Mouse (Mus musculus) embryonic facial prominence, embryonic 11.5 days (tissue): ENCODE data around the gene Kcnt2. TPM values are rescaled to one million over a fixed set of nuclear protein-coding genes. Genes with fewer than 3 reads are reported as not detected.

Experiments used
- ATAC-seq: fragments of 200-750 bp; cut with Nextera tagmentation; replicated peaks from 2 replicates; pipeline ENCODE4 v1.8.0; 2017; ENCODE audit warnings: low read depth; ENCODE audit not compliant: insufficient number of reproducible peaks, low FRiP score, low TSS enrichment
- DNase-seq: peaks from one replicate; pipeline ENCODE4 v3.0.0-alpha.2; 2015; ENCODE audit warnings: low spot score
- H3K27ac ChIP-seq: fragments of 300-500 bp; sonication (generic); replicated peaks from 2 replicates; pipeline ENCODE4 v1.5.1; 2014; ENCODE audit warnings: mild to moderate bottlenecking, low read depth, low read length, control low read depth
- H3K27me3 ChIP-seq: fragments of 300-500 bp; sonication (generic); 2 replicates; pipeline ENCODE4 v1.6.1; 2014; ENCODE audit warnings: mild to moderate bottlenecking, low read length, moderate library complexity, mixed read lengths; ENCODE audit not compliant: control insufficient read depth, insufficient read depth
- H3K36me3 ChIP-seq: fragments of 300-500 bp; sonication (generic); replicated peaks from 2 replicates; pipeline ENCODE4 v1.6.1; 2014; ENCODE audit warnings: low read depth, mild to moderate bottlenecking, low read length, moderate library complexity, mixed read lengths; ENCODE audit not compliant: control insufficient read depth, insufficient read depth
- H3K4me1 ChIP-seq: fragments of 300-500 bp; sonication (generic); 2 replicates; pipeline ENCODE4 v1.6.1; 2014; ENCODE audit warnings: low read length, mixed read lengths; ENCODE audit not compliant: control insufficient read depth, insufficient read depth
- H3K4me2 ChIP-seq: fragments of 300-500 bp; sonication (generic); 2 replicates; pipeline ENCODE4 v1.6.1; 2014; ENCODE audit warnings: low read depth, mild to moderate bottlenecking, control low read depth, low read length, moderate library complexity
- H3K4me3 ChIP-seq: fragments of 300-500 bp; sonication (generic); 2 replicates; pipeline ENCODE4 v1.5.1; 2014; ENCODE audit warnings: low read depth, low read length, control low read depth
- H3K9ac ChIP-seq: fragments of 300-500 bp; sonication (generic); replicated peaks from 2 replicates; pipeline ENCODE4 v1.6.1; 2014; ENCODE audit warnings: mild to moderate bottlenecking, control low read depth, low read length
- H3K9me3 ChIP-seq: fragments of 300-500 bp; sonication (generic); replicated peaks from 2 replicates; pipeline ENCODE4 v1.6.1; 2016; ENCODE audit warnings: mild to moderate bottlenecking, low read length, inconsistent platforms, mixed read lengths; ENCODE audit not compliant: control insufficient read depth
- WGBS: fragments of 180-500 bp; shearing (Covaris S2); extraction: QIAGEN DNeasy Blood & Tissue Kit; methylation state at CpG from one replicate; pipeline ENCODE4 v1.1.7; 2014; 5-methylcytosine and 5-hydroxymethylcytosine counted together
- polyA plus RNA-seq: library from polyadenylated mRNA; unstranded; fragments of >200 nt; fragmentation: Nextera tagmentation; extraction: Ambion mirVana; gene quantifications from 2 replicates; pipeline ENCODE4 v1.2.1, GENCODE M21; 2014

Gene Kcnt2
- polyA plus RNA-seq, 1 experiment from 2014 or later = 0.56 TPM

DNA sequence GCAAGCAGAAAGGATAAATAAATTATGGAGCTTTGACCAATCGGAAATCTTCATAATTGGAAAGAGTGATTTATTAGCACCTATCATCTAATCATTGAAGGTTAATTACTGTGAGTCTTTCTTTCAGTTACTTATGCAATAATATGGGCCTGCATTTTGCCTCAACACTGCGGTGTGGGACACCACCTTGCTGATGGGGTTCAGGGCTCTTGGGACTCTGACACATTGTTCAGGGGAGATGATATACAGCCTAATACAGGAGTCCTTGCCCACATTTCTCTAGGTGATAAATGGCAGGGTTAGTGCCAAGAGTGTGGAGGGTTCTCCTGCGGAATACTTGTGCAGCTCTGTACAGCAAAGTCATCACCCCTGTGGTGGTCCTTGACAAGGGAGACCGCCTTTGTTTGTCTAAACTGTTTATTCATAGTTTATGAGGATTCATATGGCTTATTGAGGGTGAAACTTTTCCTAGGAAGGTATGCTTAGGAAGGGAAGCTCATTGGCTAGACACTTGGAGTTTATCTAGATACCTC lies 362.9 kb downstream of the Kcnt2 start:
- no peak overlapping the region for H3K27ac ChIP-seq
- no peak overlapping the region for H3K9ac ChIP-seq
- no peaks in the 10 kb centered on the region for H3K4me1 ChIP-seq
- no peaks in the 10 kb centered on the region for H3K36me3 ChIP-seq
- ATAC-seq = no peak
- DNase-seq = no peak
- 89% methylated on average over 4 of the region's 4 CpGs for WGBS
- no peaks in the 10 kb centered on the region for H3K27me3 ChIP-seq
- no peaks in the 10 kb centered on the region for H3K9me3 ChIP-seq
- no peak overlapping the region for H3K4me3 ChIP-seq
- H3K4me2 ChIP-seq = no peak overlapping the region

DNA sequence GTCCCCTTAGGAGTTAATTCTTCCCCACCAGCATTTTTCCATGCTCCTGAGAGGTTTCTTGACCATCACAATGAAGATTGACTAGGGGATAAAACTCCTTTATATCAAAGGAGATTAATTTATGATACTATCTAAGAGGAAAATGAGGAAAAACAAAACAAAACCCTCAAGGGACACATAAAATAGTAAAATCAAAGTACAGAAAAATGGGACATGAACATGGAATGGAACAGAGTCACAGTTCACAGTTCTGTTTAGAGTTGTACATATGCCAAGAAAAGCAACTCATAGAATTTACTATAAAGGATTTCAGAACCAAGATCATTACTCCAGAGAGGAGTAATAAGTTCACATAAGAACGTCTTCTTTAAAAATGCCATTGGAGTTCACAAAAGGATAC lies 367.1 kb downstream of the Kcnt2 start:
- H3K9me3 ChIP-seq = no peaks in the 10 kb centered on the region
- no peak overlapping the region for H3K4me2 ChIP-seq
- no peak overlapping the region for H3K27ac ChIP-seq
- no peak overlapping the region for H3K4me3 ChIP-seq
- H3K36me3 ChIP-seq = no peaks in the 10 kb centered on the region
- H3K27me3 ChIP-seq = no peaks in the 10 kb centered on the region
- no peaks in the 10 kb centered on the region for H3K4me1 ChIP-seq
- DNase-seq (no peak), ATAC-seq (no peak)
- 86% methylated on average over 1 of the region's 1 CpGs for WGBS
- no peak overlapping the region for H3K9ac ChIP-seq

DNA sequence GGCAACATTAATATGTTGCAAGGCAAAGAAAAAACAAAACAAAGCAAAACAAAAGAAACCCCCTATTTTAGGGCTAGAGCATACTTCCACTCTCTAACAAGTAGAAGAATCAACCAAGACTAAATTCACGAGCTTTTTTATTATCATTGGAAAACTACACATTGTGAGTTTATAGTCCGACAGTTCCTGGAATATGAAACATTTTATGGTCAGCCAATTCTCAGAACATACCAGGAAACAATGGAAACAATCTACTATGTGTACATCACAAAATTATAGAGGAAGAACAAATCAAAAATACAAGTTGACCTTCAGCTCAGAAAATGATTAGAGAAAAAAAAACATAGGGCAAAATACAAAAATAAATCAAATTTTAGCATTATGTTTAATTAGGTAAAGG lies 368.9 kb downstream of the Kcnt2 start:
- H3K27me3 ChIP-seq = no peaks in the 10 kb centered on the region
- no peak for DNase-seq
- no peak overlapping the region for H3K4me2 ChIP-seq
- H3K9me3 ChIP-seq = no peaks in the 10 kb centered on the region
- H3K4me1 ChIP-seq = no peaks in the 10 kb centered on the region
- no peak for ATAC-seq
- no peak overlapping the region for H3K27ac ChIP-seq
- 74% methylated on average over 2 of the region's 2 CpGs for WGBS
- H3K4me3 ChIP-seq = no peak overlapping the region
- no peaks in the 10 kb centered on the region for H3K36me3 ChIP-seq
- H3K9ac ChIP-seq = no peak overlapping the region

DNA sequence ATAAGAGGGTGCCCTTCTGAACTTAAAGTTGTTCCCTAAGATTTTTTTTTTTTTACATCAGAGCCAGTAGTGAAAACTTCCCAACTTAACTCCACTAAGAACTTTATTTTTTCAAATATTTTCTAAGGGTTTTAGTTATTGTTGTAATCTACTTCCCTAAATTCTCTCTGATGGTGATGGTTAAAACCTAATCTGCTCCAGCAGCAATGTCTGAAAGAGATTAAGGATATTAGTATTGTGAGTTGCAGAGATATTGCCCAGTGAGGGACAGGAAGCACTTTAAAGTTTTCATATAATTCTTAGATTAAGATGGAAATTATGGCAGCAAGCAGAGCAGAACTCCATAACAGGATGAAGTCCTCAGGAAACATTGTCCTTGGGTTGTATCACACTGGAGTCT lies 372.2 kb downstream of the Kcnt2 start:
- Histone ChIP-seq H3K4me1 (no peaks in the 10 kb centered on the region), H3K36me3 (no peaks in the 10 kb centered on the region), H3K27ac (no peak overlapping the region), H3K9ac (no peak overlapping the region), H3K4me3 (no peak overlapping the region), H3K27me3 (no peaks in the 10 kb centered on the region), H3K4me2 (no peak overlapping the region), H3K9me3 (no peaks in the 10 kb centered on the region)
- no peak for ATAC-seq
- DNase-seq = no peak

DNA sequence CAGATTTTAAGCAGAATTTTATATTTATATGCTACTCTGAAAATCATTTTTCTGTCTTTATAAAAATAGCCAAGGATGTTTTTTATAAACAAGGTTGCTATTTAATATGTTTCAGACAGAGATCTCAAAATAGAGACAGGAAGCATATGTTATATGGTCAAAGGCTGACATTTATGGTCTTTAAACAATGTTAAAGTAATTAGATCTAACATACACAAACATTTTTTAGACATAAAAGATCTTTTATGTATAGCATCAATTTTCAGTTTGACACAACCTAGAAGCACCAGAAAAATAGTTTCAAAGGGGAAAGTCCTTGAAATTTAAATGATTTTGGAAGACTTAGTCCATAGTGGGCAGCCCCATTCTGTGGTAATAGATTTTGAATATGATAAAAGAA lies 379.0 kb downstream of the Kcnt2 start:
- H3K4me1 ChIP-seq = no peaks in the 10 kb centered on the region
- H3K27me3 ChIP-seq = no peaks in the 10 kb centered on the region
- no peak overlapping the region for H3K4me2 ChIP-seq
- no peak overlapping the region for H3K4me3 ChIP-seq
- H3K9me3 ChIP-seq = no peaks in the 10 kb centered on the region
- H3K27ac ChIP-seq = no peak overlapping the region
- no peak for DNase-seq
- no peak overlapping the region for H3K9ac ChIP-seq
- no peak for ATAC-seq
- H3K36me3 ChIP-seq = no peaks in the 10 kb centered on the region

DNA sequence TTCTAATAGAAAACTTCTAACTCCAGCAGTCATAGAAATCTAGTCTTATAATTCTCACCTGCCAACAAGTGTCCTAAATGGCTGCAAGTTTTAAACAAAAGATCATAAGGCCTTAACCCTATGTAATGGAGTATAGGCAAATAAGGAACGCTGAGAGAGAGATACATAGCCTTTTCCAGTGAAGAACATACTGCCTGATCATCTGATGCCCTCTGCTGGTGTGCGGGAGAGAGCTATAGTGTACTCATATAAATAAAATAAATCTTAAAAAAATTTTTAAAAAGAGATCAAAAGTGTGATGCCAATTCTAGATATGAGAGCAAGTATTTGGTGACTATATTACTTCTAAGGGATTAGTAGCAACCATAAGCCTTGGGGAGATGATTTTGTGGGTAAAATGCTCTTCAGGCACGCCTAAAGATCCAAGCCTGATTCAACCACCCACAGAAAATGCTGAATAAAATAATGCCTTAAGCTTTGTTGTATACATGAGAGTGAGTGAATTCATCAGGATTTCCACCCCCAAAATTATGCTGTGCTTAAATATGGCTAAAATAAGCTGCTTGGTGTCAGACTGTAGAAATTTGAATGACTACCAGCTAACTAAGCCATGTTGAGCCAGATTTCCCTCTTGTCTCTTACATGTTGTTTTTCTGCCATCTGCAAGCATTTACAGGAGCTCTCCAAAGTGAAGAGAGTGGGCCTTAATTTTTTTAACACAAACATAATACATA lies 413.8 kb downstream of the Kcnt2 start:
- no peak overlapping the region for H3K4me2 ChIP-seq
- H3K36me3 ChIP-seq = no peaks in the 10 kb centered on the region
- 52% methylated on average over 3 of the region's 3 CpGs for WGBS
- no peak overlapping the region for H3K4me3 ChIP-seq
- no peaks in the 10 kb centered on the region for H3K27me3 ChIP-seq
- H3K4me1 ChIP-seq = no peaks in the 10 kb centered on the region
- DNase-seq (peak; percentile 26), ATAC-seq (no peak)
- H3K27ac ChIP-seq = no peak overlapping the region
- no peaks in the 10 kb centered on the region for H3K9me3 ChIP-seq
- H3K9ac ChIP-seq = no peak overlapping the region

DNA sequence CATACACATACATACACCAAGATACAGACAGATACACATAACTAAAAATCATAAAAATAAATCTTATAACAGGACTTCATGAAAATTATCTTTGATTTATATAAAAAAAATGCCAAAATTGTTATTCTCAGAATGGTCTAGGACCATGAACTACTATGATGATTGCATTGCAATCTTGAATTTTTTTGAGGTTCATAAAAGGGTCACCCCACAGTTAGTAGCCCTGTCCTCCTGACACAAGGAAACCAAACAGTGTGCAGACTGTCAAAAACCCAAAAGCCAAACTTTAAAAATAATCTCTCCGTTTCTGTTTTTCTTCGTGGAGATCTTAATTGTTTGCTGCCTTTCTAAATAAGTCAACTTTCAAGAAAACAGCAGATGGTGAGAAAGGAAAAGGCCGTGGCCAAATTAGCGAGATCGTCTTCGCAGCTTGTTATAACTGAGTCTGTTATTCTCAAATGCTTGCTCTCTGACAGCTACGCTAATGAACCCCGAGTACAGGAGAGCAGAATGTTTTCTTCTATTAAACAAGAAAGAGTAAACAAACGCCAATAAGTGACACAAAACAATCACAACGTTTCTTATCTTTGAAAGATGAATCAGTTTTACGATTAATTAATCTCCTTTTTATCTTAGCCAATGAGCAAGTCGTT lies 414.9 kb downstream of the Kcnt2 start:
- Histone ChIP-seq H3K9ac (no peak overlapping the region), H3K9me3 (no peaks in the 10 kb centered on the region), H3K27ac (no peak overlapping the region), H3K36me3 (no peaks in the 10 kb centered on the region), H3K4me1 (no peaks in the 10 kb centered on the region), H3K4me2 (no peak overlapping the region), H3K27me3 (no peaks in the 10 kb centered on the region), H3K4me3 (no peak overlapping the region)
- DNase-seq (no peak), ATAC-seq (no peak)
- WGBS = 56% methylated on average over 12 of the region's 12 CpGs

DNA sequence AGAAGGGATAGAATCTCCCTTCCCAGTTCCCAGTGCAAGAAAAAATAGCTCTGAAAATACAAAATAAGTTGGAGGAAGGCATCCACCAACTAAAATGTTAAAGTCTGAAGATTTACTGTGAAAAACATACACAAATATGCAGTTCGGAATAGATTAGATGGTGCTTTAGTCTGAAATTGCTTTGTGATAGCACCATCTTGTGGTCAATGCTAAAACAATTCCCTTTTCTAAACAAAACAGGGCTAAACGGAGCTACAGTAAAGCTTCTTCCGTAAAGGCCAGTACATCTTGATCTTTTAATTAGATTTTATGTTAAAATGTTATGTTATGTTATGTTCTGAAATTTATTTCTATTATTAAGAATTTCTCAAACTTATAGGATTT lies 415.4 kb downstream of the Kcnt2 start:
- no peaks in the 10 kb centered on the region for H3K36me3 ChIP-seq
- H3K27ac ChIP-seq = no peak overlapping the region
- ATAC-seq = no peak
- H3K4me2 ChIP-seq = no peak overlapping the region
- no peak overlapping the region for H3K9ac ChIP-seq
- H3K27me3 ChIP-seq = no peaks in the 10 kb centered on the region
- no peaks in the 10 kb centered on the region for H3K4me1 ChIP-seq
- WGBS = 27% methylated on average over 3 of the region's 3 CpGs
- DNase-seq = peak; percentile 67
- H3K4me3 ChIP-seq = no peak overlapping the region
- H3K9me3 ChIP-seq = no peaks in the 10 kb centered on the region
